14 mouse cellular contexts compared by ENCODE assay signal in genomic region chr8:13028482-13028881, GRCm38 (mm10). TPM values are rescaled to one million over a fixed set of nuclear protein-coding genes. Genes with fewer than 3 reads are reported as not detected.
A peak's percentile ranks its signal among the peaks of the same experiment; 100 is the strongest.
DNase-seq lines count a peak whose midpoint lies in the region; ATAC-seq and TF ChIP-seq lines count a peak whose summit lies in the region.
"Had no signal": no experiment of that assay in that cellular context is flagged by ENCODE, and none has a peak within 500 bp of the region (broad histone marks: within the 10 kb centered on the region; RNA-seq: fewer than 3 reads in every experiment).

No protein-coding gene starts in this region.

- TF ChIP-seq CTCF in liver, postnatal 0 days (IDR thresholded peaks at IDR 0.05; ENCODE audit: low read depth): no peak

- H3K4me3 ChIP-seq in liver, postnatal 0 days (ENCODE audit: low read depth, low read length): no peak overlapping the region
- no peak overlapping the region for H3K4me3 ChIP-seq in liver, embryonic 12.5 days
- no peak overlapping the region for H3K4me3 ChIP-seq in lung, embryonic 16.5 days (ENCODE audit: low read length)
- H3K4me3 ChIP-seq: embryonic facial prominence, embryonic 10.5 days; limb, embryonic 10.5 days; midbrain, embryonic 10.5 days had no signal

- no peak for TF ChIP-seq EP300 in liver, postnatal 0 days (IDR thresholded peaks at IDR 0.05; ENCODE audit: low read depth)

- H3K9me3 ChIP-seq in liver, postnatal 0 days (ENCODE audit: low read length): no peaks in the 10 kb centered on the region
- no peaks in the 10 kb centered on the region for H3K9me3 ChIP-seq in liver, embryonic 12.5 days (replicated peaks)
- H3K9me3 ChIP-seq in lung, embryonic 16.5 days (ENCODE audit: control insufficient read depth, low read length): no peaks in the 10 kb centered on the region
- H3K9me3 ChIP-seq: embryonic facial prominence, embryonic 10.5 days; limb, embryonic 10.5 days; midbrain, embryonic 10.5 days had no signal

- DNase-seq in liver, postnatal 0 days: no peak
- peak; percentile 57 to 78 for DNase-seq in layer of hippocampus, adult 18-20 months (ENCODE audit: low spot score in 2 of 2)
- peak; percentile 87 for DNase-seq in telencephalon, adult 2 months (ENCODE audit: low read depth, low spot score)
- no peak for DNase-seq in spleen, postnatal 14 days (ENCODE audit: low spot score in 2 of 2)
- no peak for DNase-seq in c-Kit-positive CD71-positive TER-119-positive erythroid progenitor cells, embryonic 14.5 days (ENCODE audit: low spot score)
- DNase-seq in gastrocnemius, postnatal 25 days: no peak
- DNase-seq: heart, adult 18-20 months had no signal

- H3K4me2 ChIP-seq in liver, postnatal 0 days (ENCODE audit: low read depth, low read length): no peak overlapping the region
- H3K4me2 ChIP-seq in liver, embryonic 12.5 days: no peak overlapping the region
- no peak overlapping the region for H3K4me2 ChIP-seq in lung, embryonic 16.5 days (ENCODE audit: low read depth, low read length)

- peaks cover 21% of the 10 kb centered on the region for H3K4me1 ChIP-seq in liver, postnatal 0 days (ENCODE audit: insufficient read depth)
- H3K4me1 ChIP-seq in liver, embryonic 12.5 days: no peaks in the 10 kb centered on the region
- H3K4me1 ChIP-seq in lung, embryonic 16.5 days (replicated peaks; ENCODE audit: control insufficient read depth, insufficient read depth, low read length): no peaks in the 10 kb centered on the region

- no peak overlapping the region for H3K9ac ChIP-seq in liver, postnatal 0 days (replicated peaks)
- H3K9ac ChIP-seq in liver, embryonic 12.5 days: no peak overlapping the region
- no peak overlapping the region for H3K9ac ChIP-seq in lung, embryonic 16.5 days (ENCODE audit: low read length)

- no peaks in the 10 kb centered on the region for H3K36me3 ChIP-seq in liver, postnatal 0 days (replicated peaks; ENCODE audit: insufficient read depth, low read length)
- H3K36me3 ChIP-seq in liver, embryonic 12.5 days: no peaks in the 10 kb centered on the region
- H3K36me3 ChIP-seq in lung, embryonic 16.5 days (ENCODE audit: control insufficient read depth, insufficient read depth, low read length): no peaks in the 10 kb centered on the region
- H3K36me3 ChIP-seq: embryonic facial prominence, embryonic 10.5 days; limb, embryonic 10.5 days; midbrain, embryonic 10.5 days had no signal

- H3K27me3 ChIP-seq in liver, postnatal 0 days (ENCODE audit: insufficient read depth, low read length): no peaks in the 10 kb centered on the region
- H3K27me3 ChIP-seq in liver, embryonic 12.5 days (replicated peaks): no peaks in the 10 kb centered on the region
- no peaks in the 10 kb centered on the region for H3K27me3 ChIP-seq in lung, embryonic 16.5 days (ENCODE audit: control insufficient read depth, insufficient read depth, low read depth, low read length)

- ATAC-seq in liver, postnatal 0 days: no peak
- ATAC-seq in liver, embryonic 12.5 days: no peak
- ATAC-seq in lung, embryonic 16.5 days (ENCODE audit: low read depth): 0 out of 2 replicates have a peak, but pooled peaks have one; percentile 17
- ATAC-seq: CD4-positive, CD25-positive, alpha-beta regulatory T cell, adult 4 months; hindbrain, embryonic 16.5 days had no signal

- H3K27ac ChIP-seq in liver, postnatal 0 days (ENCODE audit: low read depth): peak overlapping the region; percentile 44; the same call in 1 of the 2 replicates
- no peak overlapping the region for H3K27ac ChIP-seq in liver, embryonic 12.5 days
- no peak overlapping the region for H3K27ac ChIP-seq in lung, embryonic 16.5 days (ENCODE audit: low read length)
- H3K27ac ChIP-seq: embryonic facial prominence, embryonic 10.5 days; limb, embryonic 10.5 days; midbrain, embryonic 10.5 days had no signal

- WGBS in liver, postnatal 0 days (ENCODE audit: insufficient replicate concordance): 49% methylated on average over 5 of the region's 5 CpGs
- 40% methylated on average over 5 of the region's 5 CpGs for WGBS in liver, embryonic 12.5 days (ENCODE audit: insufficient replicate concordance)
- WGBS in lung, embryonic 16.5 days: 44% methylated on average over 5 of the region's 5 CpGs

RNA-seq across cellular contexts. Expression of gene F7, which starts 2.6 kb away (rescaled TPM):
- 35.1 and 36.0 TPM in 2 replicates for polyA plus RNA-seq in liver, postnatal 0 days (2015; fragmentation: Nextera tagmentation; extraction: Ambion mirVana)
- 4.4 and 5.2 TPM in 2 replicates for polyA plus RNA-seq in liver, embryonic 12.5 days (2016; fragmentation: Nextera tagmentation; extraction: Ambion mirVana)
- under 1 TPM; 0.18 to 0.22 TPM for total RNA-seq in layer of hippocampus, adult 18-20 months (2021)
- 0.75 and 1.1 TPM in 2 replicates for polyA plus RNA-seq in lung, embryonic 16.5 days (2015; fragmentation: Nextera tagmentation; extraction: Ambion mirVana)
- not detected for total RNA-seq in gastrocnemius, postnatal 25 days (2021)
- polyA plus RNA-seq: CD4-positive, CD25-positive, alpha-beta regulatory T cell, adult 4 months; hindbrain, embryonic 16.5 days; limb, embryonic 10.5 days had no signal

RNA-seq across cellular contexts. Expression of gene F10, which starts 8.6 kb away (rescaled TPM):
- 531 and 542 TPM in 2 replicates for polyA plus RNA-seq in liver, postnatal 0 days (2015; fragmentation: Nextera tagmentation; extraction: Ambion mirVana)
- polyA plus RNA-seq in liver, embryonic 12.5 days (2016; fragmentation: Nextera tagmentation; extraction: Ambion mirVana): 57.0 and 62.6 TPM in 2 replicates
- total RNA-seq in layer of hippocampus, adult 18-20 months (2021): not detected
- polyA plus RNA-seq in lung, embryonic 16.5 days (2015; fragmentation: Nextera tagmentation; extraction: Ambion mirVana): 1.6 and 4.6 TPM in 2 replicates
- under 1 TPM in 1 of 2 experiments, not detected in 1; 0.32 TPM for total RNA-seq in gastrocnemius, postnatal 25 days (2021)
- polyA plus RNA-seq: CD4-positive, CD25-positive, alpha-beta regulatory T cell, adult 4 months had no signal

RNA-seq across cellular contexts. Expression of gene Proz, which starts 32.2 kb away (rescaled TPM):
- 93.8 and 97.1 TPM in 2 replicates for polyA plus RNA-seq in liver, postnatal 0 days (2015; fragmentation: Nextera tagmentation; extraction: Ambion mirVana)
- 14.6 and 15.1 TPM in 2 replicates for polyA plus RNA-seq in liver, embryonic 12.5 days (2016; fragmentation: Nextera tagmentation; extraction: Ambion mirVana)
- not detected for total RNA-seq in layer of hippocampus, adult 18-20 months (2021)
- 0.33 and 1.2 TPM in 2 replicates for polyA plus RNA-seq in lung, embryonic 16.5 days (2015; fragmentation: Nextera tagmentation; extraction: Ambion mirVana)
- total RNA-seq in gastrocnemius, postnatal 25 days (2021): not detected
- total RNA-seq: heart, adult 18-20 months had no signal

Comparison
In these comparisons a context has a peak if more than half of its experiments do, and no peak if none do; other contexts are left out.
1. DNase-seq: peak in layer of hippocampus, adult 18-20 months (2 of 2) and telencephalon, adult 2 months (single experiment); none in liver, postnatal 0 days (single experiment), spleen, postnatal 14 days (0 of 2), c-Kit-positive CD71-positive TER-119-positive erythroid progenitor cells, embryonic 14.5 days (single experiment) and gastrocnemius, postnatal 25 days (single experiment).
2. RNA of gene F10, which starts 8.6 kb away (polyA plus RNA-seq): 531 to 542 TPM in liver, postnatal 0 days and 57.0 to 62.6 TPM in liver, embryonic 12.5 days; 1.6 to 4.6 TPM in lung, embryonic 16.5 days; every median in the first group is over 10 times any median in the second.